Mouse (Mus musculus) embryo, embryonic 10 days (tissue): ENCODE measurements around the gene Hoxb7.
A peak's percentile ranks its signal among the peaks of the same experiment; 100 is the strongest.

Source experiments
- DNase-seq: peaks from one replicate; pipeline ENCODE4 v3.0.0-alpha.2; 2015; ENCODE audit warnings: low spot score

Gene Hoxb7

DNA sequence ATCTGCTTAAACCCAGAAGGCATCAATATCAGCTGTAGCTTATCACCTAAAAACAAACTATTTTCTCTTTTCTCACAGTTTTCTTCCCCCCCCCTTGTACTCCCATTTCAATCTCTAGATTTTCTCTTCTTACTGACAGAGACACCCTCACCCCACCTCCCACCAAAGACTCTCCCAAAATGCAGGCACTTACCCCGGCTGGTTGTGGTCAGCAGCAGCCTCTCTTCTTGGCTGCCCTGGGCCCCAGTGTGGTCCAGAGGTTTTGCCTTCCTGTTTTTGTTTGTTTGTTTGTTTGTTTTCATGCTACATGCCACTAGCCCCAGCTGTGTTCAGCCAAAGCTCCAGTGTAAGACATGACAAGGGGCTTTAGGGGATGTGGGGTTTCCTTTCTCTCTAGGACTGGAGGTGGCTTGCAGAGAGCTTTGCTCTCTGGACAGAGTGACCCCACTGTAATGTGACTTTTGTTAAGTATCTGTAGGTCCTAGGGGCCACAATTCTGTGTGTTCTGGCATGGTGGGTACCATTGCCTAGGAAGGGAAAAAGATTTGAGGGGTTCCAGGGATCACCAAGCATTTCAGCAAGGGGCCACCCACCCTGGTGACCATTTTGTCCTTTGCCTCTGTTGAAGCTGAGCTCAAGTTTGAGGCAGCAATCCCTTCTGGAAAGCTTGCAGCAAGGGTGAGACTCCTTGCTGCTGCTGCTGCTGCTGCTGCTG is 18.2 kb upstream of the Hoxb7 start:
- no peak for DNase-seq

GRCm38 (mm10) chr11:96269869-96270268 is 16.6 kb upstream of the Hoxb7 start:
- DNase-seq: no peak

DNA sequence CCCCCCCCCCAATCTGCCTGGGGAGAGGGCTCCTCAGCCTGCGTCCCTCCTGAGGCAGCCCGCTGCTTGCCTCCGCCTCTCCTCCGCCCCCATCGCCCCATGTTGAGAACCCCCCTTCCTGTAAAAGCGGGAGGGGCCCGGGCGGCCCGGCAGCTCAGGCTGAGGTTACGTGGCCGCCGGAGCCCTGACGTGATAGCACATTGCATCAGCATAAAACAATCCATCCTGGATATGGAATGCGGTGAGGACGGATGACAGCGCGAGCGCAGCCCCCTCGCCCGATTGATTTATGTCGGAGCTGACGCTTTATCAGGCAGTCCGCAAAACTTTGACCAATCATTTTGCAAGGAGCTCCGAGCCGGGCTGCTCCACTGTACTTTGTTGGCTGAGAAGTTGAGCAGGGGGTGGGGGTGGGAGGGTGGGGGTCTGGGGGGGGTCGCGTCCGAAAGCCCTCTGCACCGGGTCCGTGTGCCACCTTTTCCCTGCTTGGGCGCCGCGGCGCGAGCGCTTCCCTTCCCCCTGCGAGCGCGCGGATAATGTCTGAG is 15.4 kb upstream of the Hoxb7 start, which contains the start of gene Hoxb9:
Hoxb9 (plus strand) TSS at position 462 of the 545 bp plus-strand sequence.
- peak; percentile 86 for DNase-seq

GRCm38 (mm10) chr11:96271541-96272011 is 14.8 kb upstream of the Hoxb7 start:
- DNase-seq: peak; percentile 54

- DNase-seq: peak; percentile 54
Observed at GRCm38 (mm10) chr11:96272024-96272921, 14.2 kb upstream of the Hoxb7 start.

GRCm38 (mm10) chr11:96274428-96274827 is 12.0 kb upstream of the Hoxb7 start:
- no peak for DNase-seq

DNA sequence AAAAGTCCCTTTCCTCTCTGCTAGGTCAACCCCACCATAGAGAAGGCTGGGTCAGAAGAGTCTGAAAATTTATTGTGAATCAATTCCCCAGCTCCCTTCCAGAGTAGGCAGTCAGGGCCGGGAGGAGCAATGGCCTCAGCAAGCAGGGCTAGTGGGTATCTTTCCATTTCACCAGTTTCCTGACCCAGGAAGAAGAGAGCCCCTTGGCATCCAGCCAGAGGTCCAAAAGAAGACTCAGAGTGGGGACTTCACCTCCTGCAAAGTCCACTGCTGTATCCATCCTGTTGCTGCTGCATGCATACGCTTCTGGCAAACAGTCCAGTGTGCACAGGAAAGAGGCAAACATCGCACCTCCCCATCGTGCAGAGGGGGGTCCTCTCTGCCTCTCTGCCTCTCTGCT is 10.5 kb upstream of the Hoxb7 start:
- DNase-seq: no peak

GRCm38 (mm10) chr11:96277151-96278044 is 9.0 kb upstream of the Hoxb7 start:
- DNase-seq: no peak

DNA sequence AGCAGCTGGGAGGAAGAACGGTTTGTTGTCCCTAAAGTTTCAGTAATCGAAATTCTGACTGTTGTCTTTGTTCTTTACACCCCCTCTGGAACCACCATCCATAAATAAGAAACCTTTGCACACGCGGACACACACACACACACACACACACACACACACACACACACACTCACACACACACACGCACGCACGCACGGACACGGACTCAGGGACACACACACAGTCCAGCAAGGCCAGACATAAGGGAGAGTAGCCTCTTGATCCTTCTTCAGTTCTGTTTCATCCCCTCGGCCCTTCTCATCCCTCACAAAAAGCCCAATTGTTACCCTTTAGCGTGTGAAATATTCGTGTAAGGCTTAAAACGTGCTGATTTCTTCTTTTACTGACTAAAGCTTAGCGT is 8.1 kb upstream of the Hoxb7 start:
- DNase-seq: no peak

GRCm38 (mm10) chr11:96278773-96279172 is 7.7 kb upstream of the Hoxb7 start:
- DNase-seq: peak; percentile 93

- no peak for DNase-seq
Observed at GRCm38 (mm10) chr11:96279421-96280233, 6.8 kb upstream of the Hoxb7 start.

GRCm38 (mm10) chr11:96280399-96281378 is 5.7 kb upstream of the Hoxb7 start:
- no peak for DNase-seq

- no peak for DNase-seq
Observed at GRCm38 (mm10) chr11:96281396-96281795, 5.0 kb upstream of the Hoxb7 start.

- peak; percentile 79 for DNase-seq
Observed at GRCm38 (mm10) chr11:96281855-96282570, 4.4 kb upstream of the Hoxb7 start, which contains the start of gene Hoxb8. Hoxb8 (plus strand) TSS chr11:96281905.

DNA sequence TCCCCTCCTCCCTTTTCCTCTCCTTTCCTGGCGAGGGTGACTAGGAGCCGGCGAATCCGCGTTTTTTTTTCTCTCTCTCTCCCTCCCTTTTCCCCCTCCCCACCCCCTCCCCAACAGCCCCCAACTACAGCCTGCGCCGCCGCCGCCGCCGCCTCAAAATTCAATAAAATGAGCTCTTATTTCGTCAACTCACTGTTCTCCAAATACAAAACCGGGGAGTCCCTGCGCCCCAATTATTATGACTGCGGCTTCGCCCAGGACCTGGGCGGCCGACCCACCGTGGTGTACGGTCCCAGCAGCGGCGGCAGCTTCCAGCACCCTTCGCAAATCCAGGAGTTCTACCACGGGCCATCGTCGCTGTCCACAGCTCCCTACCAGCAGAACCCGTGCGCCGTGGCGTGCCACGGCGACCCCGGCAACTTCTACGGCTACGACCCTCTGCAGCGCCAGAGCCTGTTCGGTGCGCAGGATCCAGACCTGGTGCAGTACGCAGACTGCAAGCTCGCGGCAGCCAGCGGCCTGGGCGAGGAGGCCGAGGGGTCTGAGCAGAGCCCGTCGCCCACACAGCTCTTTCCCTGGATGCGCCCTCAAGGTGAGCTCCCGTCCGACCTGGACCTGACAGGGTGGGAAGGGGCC is 3.5 kb upstream of the Hoxb7 start:
- peak; percentile 80 for DNase-seq

DNA sequence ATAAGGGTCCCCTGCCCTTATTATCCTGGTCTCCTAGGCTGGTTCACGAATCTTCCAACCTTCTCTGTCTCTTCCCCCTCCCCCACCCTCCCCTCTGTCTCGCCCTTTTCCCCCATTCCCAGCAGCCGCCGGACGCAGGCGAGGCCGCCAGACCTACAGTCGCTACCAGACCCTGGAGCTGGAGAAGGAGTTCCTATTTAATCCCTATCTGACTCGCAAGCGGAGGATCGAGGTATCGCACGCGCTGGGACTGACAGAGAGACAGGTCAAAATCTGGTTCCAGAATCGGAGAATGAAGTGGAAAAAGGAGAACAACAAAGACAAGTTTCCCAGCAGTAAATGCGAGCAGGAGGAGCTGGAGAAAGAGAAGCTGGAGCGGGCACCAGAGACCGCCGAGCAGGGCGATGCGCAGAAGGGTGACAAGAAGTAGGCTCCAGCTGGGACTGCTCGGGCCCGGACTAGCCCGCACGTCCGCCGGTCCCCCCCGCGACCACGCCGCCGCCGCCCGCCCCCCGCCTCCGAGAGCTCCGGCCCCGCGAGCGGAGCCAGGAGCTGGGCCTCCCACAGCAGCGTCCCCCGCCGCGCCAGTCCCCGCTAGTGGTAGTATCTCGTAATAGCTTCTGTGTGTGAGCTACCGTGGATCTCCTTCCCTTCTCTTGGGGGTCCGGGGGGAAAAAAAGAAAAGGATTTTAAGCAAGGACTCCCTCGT is 2.2 kb upstream of the Hoxb7 start:
- no peak for DNase-seq
